Mouse (Mus musculus): ENCODE results near the gene Dmtf1.

GRCm38 (mm10) chr5:9090493-9091106 lies 71.0 kb downstream of the Dmtf1 start:
- no peak for TF ChIP-seq POLR2A (IDR thresholded peaks at IDR 0.05; ENCODE audit: extremely low read depth, insufficient read depth, low read length)
- no peak for TF ChIP-seq CTCF (IDR thresholded peaks at IDR 0.05; ENCODE audit: extremely low read depth, insufficient read depth, low read length)

Measured in cortical plate, adult 2 months (tissue).